Mouse (Mus musculus) thymus, postnatal 10 days (tissue): ENCODE measurements around the gene Kcnmb2.

Source experiments
- DNase-seq, 2 experiments: peaks; one replicate each; pipeline ENCODE4 v3.0.0; 2021; ENCODE audit warnings: low spot score in 2 of 2

The Kcnmb2 gene

DNA sequence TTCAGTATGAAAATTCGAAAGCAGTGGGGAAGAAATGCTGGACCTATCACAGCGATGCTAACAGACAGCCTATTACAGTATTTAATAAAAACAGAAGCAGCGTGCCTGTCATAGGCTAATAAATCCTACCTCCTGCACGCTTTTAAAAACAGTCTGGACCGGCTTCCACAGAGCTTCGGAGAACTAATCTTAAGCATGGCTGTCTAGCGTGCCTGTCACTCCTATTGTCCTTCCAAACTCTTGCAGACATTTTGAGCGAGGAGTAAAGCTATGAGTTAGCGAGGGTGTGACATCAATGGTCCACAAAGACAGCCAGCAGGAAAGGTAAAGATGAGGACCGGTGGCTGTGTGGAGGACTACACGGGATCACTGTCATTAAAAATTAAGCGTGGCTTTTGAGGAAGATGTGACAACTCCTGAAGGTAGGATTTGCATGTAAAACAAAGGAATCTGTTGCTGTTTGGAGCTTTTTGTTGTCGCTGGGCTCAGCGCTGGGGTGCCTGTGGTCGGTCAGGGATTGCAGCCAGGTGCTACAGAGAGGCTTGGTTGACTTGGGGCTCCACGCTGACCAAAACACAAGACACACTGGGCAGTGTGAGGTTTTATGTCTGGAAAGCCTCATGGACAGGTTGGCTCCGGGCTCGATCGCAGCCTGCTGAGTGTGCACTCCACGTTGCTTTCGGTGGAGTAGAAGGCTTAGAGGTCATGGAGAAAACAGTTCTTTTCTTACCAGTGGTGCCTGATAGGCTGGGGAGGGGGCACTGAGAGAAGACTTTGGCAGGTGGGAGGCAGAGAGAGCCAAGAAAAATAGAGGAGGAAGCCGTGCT is at the start of gene Kcnmb2:
Gene Kcnmb2 (plus strand): TSS at position 4 of the 827 bp plus-strand sequence.
- no peak for DNase-seq

GRCm38 (mm10) chr3:31863522-31863921 is 38.8 kb upstream of the Kcnmb2 start:
- no peak for DNase-seq

- DNase-seq = no peak
Observed at GRCm38 (mm10) chr3:31864070-31864469, 38.2 kb upstream of the Kcnmb2 start.

DNA sequence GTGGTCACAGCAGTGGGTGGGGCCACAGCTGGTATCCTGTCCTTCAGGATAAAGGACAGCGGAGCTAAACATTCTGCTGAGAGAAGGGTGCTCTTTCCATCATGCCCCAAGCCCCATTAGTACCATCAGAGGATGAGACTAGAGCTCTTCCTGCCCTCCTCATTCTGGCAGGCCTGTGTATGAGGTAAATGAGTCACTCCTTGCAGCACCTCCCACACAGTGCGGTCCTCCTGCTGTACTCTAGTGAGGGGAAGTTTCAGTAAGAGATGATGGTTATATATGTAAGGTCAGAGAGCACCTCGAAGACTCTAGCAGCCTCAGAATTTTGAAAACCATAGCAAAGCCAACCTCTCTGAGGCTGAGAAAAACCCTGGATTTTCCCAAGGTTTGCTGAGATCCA is 30.8 kb upstream of the Kcnmb2 start:
- DNase-seq = no peak

DNA sequence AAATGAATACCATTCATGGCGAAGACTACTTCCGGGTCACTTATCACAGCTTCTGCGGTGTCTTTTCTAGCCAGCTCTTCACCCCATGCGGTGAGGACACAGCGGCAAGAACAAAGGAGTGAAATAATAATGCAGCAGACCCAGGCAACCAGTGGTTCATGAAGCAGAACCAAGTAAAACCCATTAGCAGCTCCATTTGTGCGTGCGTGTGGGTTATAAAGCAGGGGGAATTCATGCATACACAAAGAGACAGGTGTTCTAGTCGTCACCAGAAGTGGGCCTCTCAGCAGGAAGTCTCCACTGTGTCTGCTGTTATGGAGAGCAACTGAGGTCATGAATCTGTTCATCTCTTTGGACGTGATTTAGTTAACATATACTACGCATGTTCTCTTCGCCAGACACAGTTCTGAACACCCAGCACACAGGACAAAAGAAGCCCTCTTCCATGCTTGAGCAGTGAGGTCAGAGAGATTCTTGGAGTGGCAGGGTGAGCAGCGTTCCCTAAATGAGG is 19.6 kb upstream of the Kcnmb2 start:
- no peak for DNase-seq

DNA sequence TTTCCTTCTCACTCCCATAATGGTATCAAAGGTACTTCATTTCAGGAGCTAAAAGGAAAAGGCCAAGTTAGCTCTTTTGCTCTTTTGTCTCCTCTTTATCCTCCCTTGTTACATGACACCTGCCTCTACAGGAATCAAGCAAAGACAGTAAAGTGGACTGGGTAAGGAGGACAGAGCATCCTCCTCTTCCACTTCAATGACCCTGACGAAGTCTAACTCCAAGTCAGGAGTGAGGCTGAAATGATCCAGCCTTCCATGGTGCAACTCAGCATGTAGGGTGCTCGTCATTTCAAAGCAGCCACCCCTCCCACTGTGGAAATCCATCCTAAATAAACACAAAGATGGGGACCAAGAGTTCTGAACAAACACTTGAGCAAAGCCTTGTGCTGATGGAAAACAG is 9.7 kb upstream of the Kcnmb2 start:
- DNase-seq = no peak

DNA sequence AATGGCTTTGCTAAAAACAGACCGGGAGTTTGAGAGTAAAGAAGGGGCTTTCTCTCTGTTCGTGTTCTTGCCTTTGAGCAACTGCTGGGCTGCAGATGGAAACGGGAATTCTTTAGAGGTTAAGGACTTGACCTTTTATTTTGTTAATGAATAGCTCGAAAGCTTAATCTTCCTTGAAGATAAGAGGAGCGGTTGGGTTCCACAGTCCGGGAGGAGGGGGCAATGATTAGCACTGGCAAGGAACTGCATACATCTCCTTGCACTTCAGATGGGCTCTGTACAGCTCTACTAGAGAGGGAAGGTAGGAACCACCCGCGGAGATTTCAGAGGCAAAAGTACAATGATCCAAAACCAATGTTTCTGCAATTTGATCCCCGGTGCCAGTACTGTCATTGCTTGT is 1.2 kb downstream of the Kcnmb2 start:
- no peak for DNase-seq

- DNase-seq = no peak
Observed at GRCm38 (mm10) chr3:31904156-31904555, 1.8 kb downstream of the Kcnmb2 start.

- no peak for DNase-seq
Observed at GRCm38 (mm10) chr3:31911168-31911567, 8.9 kb downstream of the Kcnmb2 start.

DNA sequence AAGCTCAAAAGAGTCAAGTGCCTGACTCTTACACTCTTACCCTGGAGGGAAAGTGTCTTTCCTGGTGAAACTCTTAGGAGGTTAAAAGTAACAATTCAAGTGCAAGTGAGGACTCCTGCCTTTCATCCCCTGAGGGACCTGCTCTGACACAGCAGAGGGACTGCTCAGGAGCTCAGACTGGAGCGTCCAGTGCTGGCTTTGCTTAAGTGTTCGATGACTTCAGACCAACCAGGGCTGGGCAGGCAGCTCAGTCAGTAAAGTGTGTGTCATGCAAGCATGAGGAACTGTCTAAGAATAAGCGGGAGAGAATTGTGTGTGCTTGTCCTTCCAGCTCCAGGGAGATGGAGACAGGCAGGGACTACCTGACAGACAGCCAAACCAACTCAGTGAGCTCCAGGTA is 9.4 kb downstream of the Kcnmb2 start:
- DNase-seq = no peak

GRCm38 (mm10) chr3:31928544-31928943 is 26.2 kb downstream of the Kcnmb2 start:
- no peak for DNase-seq

DNA sequence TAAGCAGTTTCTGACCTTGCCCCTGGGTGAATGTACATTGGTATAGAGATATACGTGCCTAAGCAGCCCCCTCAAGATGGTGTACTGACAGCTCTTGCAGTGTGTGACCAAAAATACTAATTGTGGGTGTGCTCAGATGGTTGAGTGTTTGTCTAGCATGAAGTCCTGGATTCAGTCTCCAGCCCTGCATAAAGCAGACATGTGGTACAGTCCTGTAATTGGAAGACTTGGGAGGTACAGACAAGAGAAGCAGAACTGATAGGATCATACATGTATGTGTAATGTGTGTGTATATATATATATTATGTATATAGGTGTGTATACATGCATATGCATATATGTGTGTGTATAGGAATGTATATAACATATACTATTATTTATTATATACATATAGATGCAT is 32.4 kb downstream of the Kcnmb2 start:
- no peak for DNase-seq

DNA sequence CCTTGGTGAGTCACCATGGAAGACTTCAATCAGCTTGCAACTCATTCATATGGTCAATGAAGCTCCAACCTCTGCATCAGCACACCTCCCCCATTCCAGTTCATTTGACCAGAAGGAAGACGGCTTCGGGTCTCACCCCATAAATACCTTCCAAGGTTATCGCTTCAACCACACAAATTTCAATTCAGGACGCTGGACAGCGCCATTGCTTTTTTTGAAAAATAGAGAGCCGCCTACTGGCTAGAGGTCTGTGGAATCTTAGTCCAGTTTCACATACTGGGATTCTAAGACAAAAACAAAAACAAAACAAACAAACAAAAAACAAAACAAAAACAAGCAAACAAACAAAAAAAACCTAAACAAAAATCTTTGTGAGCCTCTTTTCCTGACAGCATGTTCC is 39.2 kb downstream of the Kcnmb2 start:
- DNase-seq = no peak

GRCm38 (mm10) chr3:31954213-31954612 is 51.9 kb downstream of the Kcnmb2 start:
- DNase-seq = no peak

DNA sequence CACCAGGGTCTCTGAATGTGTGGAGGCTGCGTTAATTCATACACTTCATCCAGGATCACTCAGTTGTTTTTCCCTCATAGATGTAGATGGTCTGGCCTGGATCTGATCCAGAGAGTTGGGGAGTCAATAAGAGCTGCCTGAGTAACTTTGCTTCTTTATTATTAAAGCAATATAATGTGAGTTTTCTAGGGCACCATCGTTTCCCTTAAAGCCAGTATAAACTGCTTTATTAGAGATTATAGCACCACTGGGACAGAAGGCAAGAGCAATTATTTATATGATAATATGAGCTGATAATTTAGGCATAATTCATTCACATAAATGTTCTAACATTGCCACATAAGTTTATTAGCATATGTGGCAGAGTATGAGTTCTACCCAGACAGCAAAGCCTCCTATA is 52.7 kb downstream of the Kcnmb2 start:
- DNase-seq = no peak

GRCm38 (mm10) chr3:31959821-31960220 is 57.5 kb downstream of the Kcnmb2 start:
- DNase-seq = no peak

DNA sequence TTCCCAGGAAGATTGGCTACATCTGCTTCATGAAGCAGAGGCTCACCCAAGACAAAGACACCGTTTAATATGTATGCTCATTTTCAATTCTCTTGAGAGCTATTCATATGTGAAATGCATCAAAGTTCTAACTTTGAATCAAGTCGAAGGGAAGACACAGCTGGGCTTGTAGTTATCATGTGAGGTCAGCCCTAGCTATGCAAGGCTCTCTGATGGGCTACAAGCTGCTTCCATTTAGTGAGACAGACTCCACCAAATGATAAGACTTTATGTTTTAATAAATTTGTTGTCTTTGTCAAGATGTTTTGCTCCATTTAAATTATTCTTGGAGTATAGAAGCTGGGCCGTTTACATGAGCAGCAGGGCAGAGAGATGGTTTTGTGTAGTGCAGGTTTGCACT is 58.9 kb downstream of the Kcnmb2 start:
- no peak for DNase-seq

- no peak for DNase-seq
Observed at GRCm38 (mm10) chr3:31963076-31963475, 60.8 kb downstream of the Kcnmb2 start.

DNA sequence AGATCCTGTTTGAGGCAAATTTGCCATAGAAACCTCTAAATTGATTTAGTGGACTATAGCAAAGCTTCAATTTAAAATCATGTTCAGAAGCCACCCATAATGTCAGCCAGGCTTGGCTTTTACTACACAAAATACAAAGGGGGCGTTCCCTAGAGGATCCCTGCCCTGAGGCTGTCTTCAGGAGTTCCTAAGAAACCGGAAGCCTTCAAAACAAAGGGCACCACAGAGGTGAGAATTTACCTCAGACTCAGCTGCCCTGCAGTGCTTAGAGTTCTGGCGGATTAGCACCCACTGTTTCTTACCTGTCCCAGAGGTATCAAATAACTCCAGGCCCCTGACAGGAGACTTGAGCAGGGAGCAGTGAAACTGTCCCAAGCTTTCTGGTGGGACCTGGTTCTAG is 77.4 kb downstream of the Kcnmb2 start:
- no peak for DNase-seq

GRCm38 (mm10) chr3:31982444-31982843 is 80.1 kb downstream of the Kcnmb2 start:
- DNase-seq = no peak

GRCm38 (mm10) chr3:31985103-31985502 is 82.8 kb downstream of the Kcnmb2 start:
- no peak for DNase-seq

DNA sequence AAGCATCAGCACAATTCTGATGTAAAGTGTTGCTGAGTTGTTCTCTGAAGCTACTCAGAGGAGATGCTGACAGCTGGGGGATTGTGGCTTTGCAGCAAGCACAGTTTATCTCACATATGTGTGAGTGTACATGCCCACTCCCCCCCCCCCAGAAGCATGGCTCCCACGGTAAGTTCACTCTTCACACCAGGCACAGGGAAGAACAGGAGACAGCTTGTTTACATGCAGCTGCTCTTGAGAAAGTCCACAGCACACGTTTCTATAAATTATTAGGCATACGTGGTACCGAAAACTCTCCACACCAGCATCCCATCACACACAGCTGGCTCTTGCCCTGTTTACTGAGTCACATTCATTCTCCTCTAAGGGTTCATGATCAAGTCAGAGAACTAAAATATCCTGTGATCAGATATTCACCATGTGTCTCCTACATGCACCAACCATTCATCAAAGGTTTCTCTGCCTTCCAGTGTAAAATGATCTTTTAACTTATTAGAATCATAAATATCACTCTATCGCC is 89.3 kb downstream of the Kcnmb2 start:
- no peak for DNase-seq

DNA sequence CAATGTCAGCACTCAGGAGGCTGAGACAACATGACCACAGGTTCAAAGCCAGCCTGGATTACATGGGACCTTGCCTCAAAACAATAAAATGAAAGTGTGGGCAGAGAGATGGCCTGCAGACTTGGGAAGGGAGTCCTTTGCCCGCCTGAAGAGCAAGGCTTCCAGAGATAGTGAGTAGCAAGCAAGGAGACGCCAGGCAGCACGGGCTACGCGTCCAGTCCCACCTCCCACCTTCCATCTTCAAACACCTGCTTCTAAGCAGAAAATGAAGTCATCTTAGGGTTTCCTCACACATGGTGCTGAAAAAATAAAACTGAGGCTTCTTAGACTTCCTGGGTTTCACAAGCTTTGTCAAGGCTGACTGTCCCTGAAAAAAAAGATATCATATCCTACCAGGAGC is 109.3 kb downstream of the Kcnmb2 start:
- DNase-seq = no peak
